In the genomic region with DNA sequence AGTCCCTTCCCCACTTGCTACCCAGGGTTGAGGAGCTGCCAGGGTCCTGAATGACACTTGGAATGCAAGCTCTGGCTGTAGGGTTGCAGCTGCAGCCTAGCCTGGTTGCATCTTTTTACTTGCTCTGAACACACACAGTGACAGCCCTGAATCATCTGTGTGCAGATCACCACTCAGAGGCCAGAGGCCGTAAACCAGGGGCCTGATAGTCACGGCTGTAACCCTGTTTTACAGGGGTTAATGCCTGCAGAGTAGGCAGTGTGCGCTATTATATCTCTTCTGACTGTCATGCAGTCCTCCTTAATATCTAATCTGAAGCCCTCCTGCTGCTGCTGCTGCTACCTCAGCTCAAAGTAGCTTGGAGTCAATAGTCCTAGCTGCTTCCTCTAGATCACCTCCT, we compare ENCODE assay signal across 1 mouse cellular context.
TF ChIP-seq lines count a peak whose summit lies in the region.

No protein-coding gene starts in this region.

TF ChIP-seq in MEL, 35 proteins besides CTCF, POLR2A, EP300 and RAD21:
- TF ChIP-seq ZKSCAN1 (IDR thresholded peaks at IDR 0.05; ENCODE audit: low read depth, low read length) (no peak), UBTF (IDR thresholded peaks at IDR 0.05; ENCODE audit: borderline replicate concordance, insufficient read depth, low read depth, low read length) (no peak), CHD2 (IDR thresholded peaks at IDR 0.05; ENCODE audit: low read length) (no peak), MAX (IDR thresholded peaks at IDR 0.05; ENCODE audit: low read length) (no peak), ZNF384 (IDR thresholded peaks at IDR 0.05; ENCODE audit: low read depth, low read length) (no peak), MAZ (IDR thresholded peaks at IDR 0.05; ENCODE audit: low read depth, low read length) (no peak), USF1 (IDR thresholded peaks at IDR 0.05; ENCODE audit: low read depth, low read length) (no peak), ETS1 (IDR thresholded peaks at IDR 0.05; ENCODE audit: low read depth, low read length) (no peak), POLR2AphosphoS5 (IDR thresholded peaks at IDR 0.05; ENCODE audit: borderline replicate concordance, low read depth, low read length) (no peak), ZC3H11A (IDR thresholded peaks at IDR 0.05; ENCODE audit: low read depth, low read length) (no peak), BHLHE40 (IDR thresholded peaks at IDR 0.05; ENCODE audit: borderline replicate concordance, low read depth, low read length) (no peak)
